Mouse (Mus musculus) neural tube, embryonic 11.5 days (tissue): ENCODE data around the gene Dcbld1. TPM values are rescaled to one million over a fixed set of nuclear protein-coding genes. Genes with fewer than 3 reads are reported as not detected.

Source experiments
- ATAC-seq: fragments of 200-750 bp; cut with Nextera tagmentation; 2 replicates; pipeline ENCODE4 v1.8.0; 2017; ENCODE audit warnings: moderate number of reproducible peaks, mild to moderate bottlenecking, moderate TSS enrichment, moderate library complexity; ENCODE audit not compliant: insufficient read depth, low FRiP score, low TSS enrichment
- DNase-seq: peaks from one replicate; pipeline ENCODE4 v3.0.0-alpha.2; 2015; ENCODE audit warnings: low spot score
- H3K27ac ChIP-seq: fragments of 300-500 bp; sonication (generic); 2 replicates; pipeline ENCODE4 v1.5.1; 2014; ENCODE audit warnings: low read depth, mild to moderate bottlenecking, low read length
- H3K27me3 ChIP-seq: fragments of 300-500 bp; sonication (generic); 2 replicates; pipeline ENCODE4 v1.6.1; 2014; ENCODE audit warnings: mild to moderate bottlenecking, low read length, mixed read lengths; ENCODE audit not compliant: control insufficient read depth, insufficient read depth
- H3K36me3 ChIP-seq: fragments of 300-500 bp; sonication (generic); 2 replicates; pipeline ENCODE4 v1.6.1; 2014; ENCODE audit warnings: mild to moderate bottlenecking, low read length, moderate library complexity, mixed read lengths; ENCODE audit not compliant: control insufficient read depth, insufficient read depth
- H3K4me1 ChIP-seq: fragments of 300-500 bp; sonication (generic); 2 replicates; pipeline ENCODE4 v1.6.1; 2014; ENCODE audit warnings: low read length, mixed read lengths; ENCODE audit not compliant: control insufficient read depth, insufficient read depth
- H3K4me2 ChIP-seq: fragments of 300-500 bp; sonication (generic); 2 replicates; pipeline ENCODE4 v1.6.1; 2014; ENCODE audit warnings: low read depth, mild to moderate bottlenecking, moderate library complexity
- H3K4me3 ChIP-seq: fragments of 300-500 bp; sonication (generic); 2 replicates; pipeline ENCODE4 v1.5.1; 2014; ENCODE audit warnings: low read depth, low read length
- H3K9ac ChIP-seq: fragments of 300-500 bp; sonication (generic); 2 replicates; pipeline ENCODE4 v1.6.1; 2014; ENCODE audit warnings: mild to moderate bottlenecking, low read length
- H3K9me3 ChIP-seq: fragments of 300-500 bp; sonication (generic); 2 replicates; pipeline ENCODE4 v1.6.1; 2016; ENCODE audit warnings: low read length; ENCODE audit not compliant: control insufficient read depth
- WGBS: fragments of 180-500 bp; shearing (Covaris S2); extraction: QIAGEN DNeasy Blood & Tissue Kit; methylation state at CpG from one replicate; pipeline ENCODE4 v1.1.7; 2014; 5-methylcytosine and 5-hydroxymethylcytosine counted together
- polyA plus RNA-seq: library from polyadenylated mRNA; unstranded; fragments of >200 nt; fragmentation: Nextera tagmentation; extraction: Ambion mirVana; gene quantifications from 2 replicates; pipeline ENCODE4 v1.2.1, GENCODE M21; 2014

Dcbld1 gene
- polyA plus RNA-seq, 1 experiment from 2014 or later = 24.8 TPM

DNA sequence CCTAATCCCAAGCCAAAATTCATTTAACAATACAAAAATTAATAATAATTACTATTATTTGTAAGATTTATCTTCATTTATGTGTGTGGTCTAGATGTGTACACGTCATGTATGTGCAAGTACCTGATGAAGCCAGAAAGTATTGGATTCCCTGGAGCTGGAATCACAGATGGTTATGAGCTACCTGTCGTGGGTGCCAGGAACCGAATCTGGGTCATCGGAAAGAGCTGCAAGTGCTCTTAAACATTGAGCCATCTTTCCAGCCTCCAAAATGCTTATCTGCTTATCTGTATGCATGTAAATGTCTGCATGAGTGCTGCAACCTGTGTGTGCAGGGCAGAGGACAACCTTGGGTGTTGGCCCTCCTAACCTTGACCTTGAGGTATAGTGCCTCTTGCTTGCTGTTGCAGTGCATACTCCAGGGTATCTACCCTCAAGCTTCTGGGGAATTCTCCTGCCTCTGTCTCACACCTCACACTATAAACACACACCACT is 126.9 kb downstream of the Dcbld1 start:
- H3K9ac ChIP-seq = no peak overlapping the region
- 94% methylated on average over 4 of the region's 4 CpGs for WGBS
- ATAC-seq = no peak
- no peaks in the 10 kb centered on the region for H3K9me3 ChIP-seq
- no peak for DNase-seq
- H3K27me3 ChIP-seq = no peaks in the 10 kb centered on the region
- H3K4me1 ChIP-seq = no peaks in the 10 kb centered on the region
- H3K27ac ChIP-seq = no peak overlapping the region
- H3K4me3 ChIP-seq = no peak overlapping the region
- H3K36me3 ChIP-seq = no peaks in the 10 kb centered on the region
- H3K4me2 ChIP-seq = no peak overlapping the region

DNA sequence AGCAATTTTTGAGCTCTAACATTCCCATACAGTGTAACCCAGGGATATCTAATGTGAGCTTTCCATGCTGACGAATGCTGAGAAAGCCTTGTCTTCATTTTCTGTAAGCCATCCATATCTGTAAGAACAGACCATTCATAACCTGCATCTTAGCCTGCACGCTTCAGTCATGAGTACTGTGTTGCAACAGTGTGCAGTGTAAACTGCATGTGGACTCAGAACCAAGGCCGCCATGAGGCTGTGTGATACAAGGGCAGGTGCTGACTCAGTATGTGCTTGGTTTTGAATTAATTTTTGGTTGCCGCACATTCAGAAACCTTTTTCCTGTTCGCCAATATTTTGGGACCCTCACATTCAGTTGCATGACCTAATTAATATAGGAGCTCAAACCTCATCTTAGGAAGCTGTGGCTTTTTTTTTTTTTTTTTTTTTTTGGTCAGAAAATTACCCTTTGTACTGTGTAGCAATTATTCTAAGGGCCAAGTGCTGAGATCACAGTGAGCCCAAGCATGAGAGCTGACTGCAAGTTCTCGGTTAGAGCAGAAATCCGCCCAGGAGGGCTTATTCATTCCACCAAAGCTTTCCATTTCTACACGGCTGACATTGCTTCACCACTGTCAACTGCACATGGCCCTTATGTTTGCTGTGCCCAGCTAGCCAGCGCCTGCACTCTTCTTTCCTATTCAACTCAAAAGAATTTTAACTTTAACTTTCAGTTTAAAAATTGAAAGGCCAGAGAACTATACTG is 127.6 kb downstream of the Dcbld1 start:
- Histone ChIP-seq H3K36me3 (no peaks in the 10 kb centered on the region), H3K27me3 (no peaks in the 10 kb centered on the region), H3K27ac (no peak overlapping the region), H3K4me2 (no peak overlapping the region), H3K4me1 (no peaks in the 10 kb centered on the region), H3K9ac (no peak overlapping the region), H3K9me3 (no peaks in the 10 kb centered on the region), H3K4me3 (no peak overlapping the region)
- DNase-seq (no peak), ATAC-seq (no peak)
- 91% methylated on average over 9 of the region's 9 CpGs for WGBS

DNA sequence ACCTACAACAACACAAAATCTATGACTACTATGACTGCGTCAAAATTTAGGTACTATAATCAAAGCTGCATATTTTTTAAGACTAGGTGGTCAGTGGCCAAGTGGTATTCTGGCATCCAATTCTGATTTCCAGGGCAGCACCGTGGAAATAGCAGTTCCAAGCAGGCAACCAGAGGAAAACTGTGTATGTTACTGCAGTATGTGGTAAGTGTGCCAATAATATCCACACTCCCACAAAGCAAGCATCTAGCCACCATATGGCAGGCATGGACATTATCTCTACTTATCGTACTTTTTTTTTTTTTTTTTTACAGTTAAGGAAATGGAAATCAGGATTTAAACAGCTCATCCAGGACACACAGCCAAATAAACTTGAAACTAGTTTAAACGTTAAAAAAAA is 135.0 kb downstream of the Dcbld1 start:
- H3K27me3 ChIP-seq = no peaks in the 10 kb centered on the region
- DNase-seq (no peak), ATAC-seq (no peak)
- no peaks in the 10 kb centered on the region for H3K36me3 ChIP-seq
- no peaks in the 10 kb centered on the region for H3K4me1 ChIP-seq
- no peak overlapping the region for H3K4me3 ChIP-seq
- H3K9me3 ChIP-seq = no peaks in the 10 kb centered on the region
- 92% methylated on average over 4 of the region's 4 CpGs for WGBS
- H3K9ac ChIP-seq = no peak overlapping the region
- H3K4me2 ChIP-seq = no peak overlapping the region
- H3K27ac ChIP-seq = no peak overlapping the region

Other genes starting within 250 kb of the Dcbld1 start
- gene Vgll2, start 211.1 kb upstream of the Dcbld1 start, polyA plus RNA-seq = 10.9 and 11.0 TPM in 2 replicates
- gene Ros1, start 38.4 kb upstream of the Dcbld1 start, polyA plus RNA-seq = not detected in 2 replicates
- not detected in 2 replicates for gene Gm26741, start 125.1 kb downstream of the Dcbld1 start, polyA plus RNA-seq
- 21.6 and 21.7 TPM in 2 replicates for gene Gopc, start 148.5 kb downstream of the Dcbld1 start, polyA plus RNA-seq
- not detected in 2 replicates for gene Nepn, start 155.4 kb downstream of the Dcbld1 start, polyA plus RNA-seq
- 14.4 and 15.7 TPM in 2 replicates for gene Nus1, start 183.9 kb downstream of the Dcbld1 start, polyA plus RNA-seq